Mouse (Mus musculus): ENCODE measurements at regions not wholly inside any gene's neighbourhood (a gene's known extent, or its start where the extent isn't known, plus 50 kb on each side); places are given as distances from the start of the nearest gene placed in this dataset.
"Not testable (repeated sequence)": the region's sequence is repeated elsewhere in the genome, so short reads cannot be mapped to it uniquely, and the experiment has no call there.

GRCm38 (mm10) chr10:15697050-15697449 is 979.0 kb upstream of the Gje1 start:
- ATAC-seq (ENCODE audit: insufficient read depth, low read depth): no peak
- H3K4me1 ChIP-seq (ENCODE audit: control insufficient read depth, insufficient read depth): no peaks in the 10 kb centered on the region
- H3K27me3 ChIP-seq (ENCODE audit: control insufficient read depth, insufficient read depth, low read length): no peaks in the 10 kb centered on the region
- WGBS: 74% methylated on average over 1 of the region's 1 CpGs
- no peaks in the 10 kb centered on the region for H3K36me3 ChIP-seq (replicated peaks; ENCODE audit: control insufficient read depth, insufficient read depth, low read length)
- no peak overlapping the region for H3K4me2 ChIP-seq (ENCODE audit: low read depth, low read length)
- TF ChIP-seq CTCF (IDR thresholded peaks at IDR 0.05; ENCODE audit: low read depth) (no peak), EP300 (IDR thresholded peaks at IDR 0.05; ENCODE audit: low read depth) (no peak)
- no peak overlapping the region for H3K27ac ChIP-seq (ENCODE audit: low read depth)
- no peak overlapping the region for H3K9ac ChIP-seq (replicated peaks; ENCODE audit: low read depth, low read length)
- H3K4me3 ChIP-seq (ENCODE audit: low read depth, low read length): no peak overlapping the region
- no peak for DNase-seq (ENCODE audit: low spot score)
- H3K9me3 ChIP-seq (replicated peaks; ENCODE audit: control insufficient read depth, low read length): no peaks in the 10 kb centered on the region

- H3K27me3 ChIP-seq (ENCODE audit: control insufficient read depth, insufficient read depth, low read length); H3K4me2 ChIP-seq (ENCODE audit: low read depth, low read length); H3K4me1 ChIP-seq (ENCODE audit: control insufficient read depth, insufficient read depth); ATAC-seq (ENCODE audit: insufficient read depth, low read depth); H3K9ac ChIP-seq (replicated peaks; ENCODE audit: low read depth, low read length); DNase-seq (ENCODE audit: low spot score); H3K36me3 ChIP-seq (replicated peaks; ENCODE audit: control insufficient read depth, insufficient read depth, low read length); H3K27ac ChIP-seq (ENCODE audit: low read depth); H3K9me3 ChIP-seq (replicated peaks; ENCODE audit: control insufficient read depth, low read length); H3K4me3 ChIP-seq (ENCODE audit: low read depth, low read length): not testable (repeated sequence)
- WGBS: 83% methylated on average over 1 of the region's 1 CpGs
These were observed 953.6 kb upstream of the Gje1 start for GRCm38 (mm10) chr10:15671638-15672037.

Measured in heart, postnatal 0 days (tissue).